Mouse (Mus musculus) heart, postnatal 10 days (tissue): Measurements from ENCODE around the gene Olfr1410. TPM values are rescaled to one million over a fixed set of nuclear protein-coding genes. Genes with fewer than 3 reads are reported as not detected.

Experiments
- DNase-seq, 2 experiments: peaks; one replicate each; pipeline ENCODE4 v3.0.0; 2021
- intact Hi-C: fragments of 180-260 bp; cut with DNase I; formaldehyde crosslinking; loops from one replicate; pipeline ENCODE4 v1.15.1; 2025
- total RNA-seq, 2 experiments: library from RNA; stranded (reverse); gene quantifications; 2 replicates each; pipeline ENCODE4 v1.2.3; 2021

Olfr1410 gene
- not detected for total RNA-seq

DNA sequence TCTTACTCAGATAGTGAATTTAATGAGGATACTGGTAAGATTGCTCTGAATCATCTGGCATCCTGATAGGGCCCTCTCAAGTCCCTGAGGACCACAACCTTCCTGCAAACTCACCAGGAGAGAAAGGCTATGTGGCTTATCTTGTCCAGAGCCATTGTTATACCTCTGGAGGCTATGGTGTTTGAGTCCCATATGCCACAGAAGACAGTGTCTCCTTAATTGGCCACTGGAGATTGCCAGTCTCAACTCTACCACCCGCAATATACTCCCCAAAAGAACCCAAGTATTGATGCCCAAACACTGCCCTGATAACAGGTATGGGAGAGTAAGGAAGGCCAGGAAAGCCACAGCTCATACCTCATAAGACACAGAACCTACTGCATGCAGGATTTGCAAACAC lies at the start of gene Olfr1410:
Olfr1410 (plus strand) TSS at position 301 of the 400 bp plus-strand sequence.
- no peak for DNase-seq
- intact Hi-C loops = no loop called here

GRCm38 (mm10) chr1:92571022-92571421 lies 34.6 kb upstream of the Olfr1410 start, which contains the start of gene Olfr1413:
Gene Olfr1413 (plus strand): TSS chr1:92571322.
- intact Hi-C loops = no loop called here
- no peak for DNase-seq

GRCm38 (mm10) chr1:92585479-92585878 lies 20.1 kb upstream of the Olfr1410 start, which contains the start of gene Olfr1412:
Gene Olfr1412 (plus strand): TSS chr1:92585779.
- DNase-seq = no peak
- intact Hi-C loops = no loop called here

GRCm38 (mm10) chr1:92594111-92594510 lies 11.5 kb upstream of the Olfr1410 start, which contains the start of gene Olfr1411:
Gene Olfr1411 (plus strand): TSS chr1:92594411.
- intact Hi-C loops = no loop called here
- DNase-seq = no peak

DNA sequence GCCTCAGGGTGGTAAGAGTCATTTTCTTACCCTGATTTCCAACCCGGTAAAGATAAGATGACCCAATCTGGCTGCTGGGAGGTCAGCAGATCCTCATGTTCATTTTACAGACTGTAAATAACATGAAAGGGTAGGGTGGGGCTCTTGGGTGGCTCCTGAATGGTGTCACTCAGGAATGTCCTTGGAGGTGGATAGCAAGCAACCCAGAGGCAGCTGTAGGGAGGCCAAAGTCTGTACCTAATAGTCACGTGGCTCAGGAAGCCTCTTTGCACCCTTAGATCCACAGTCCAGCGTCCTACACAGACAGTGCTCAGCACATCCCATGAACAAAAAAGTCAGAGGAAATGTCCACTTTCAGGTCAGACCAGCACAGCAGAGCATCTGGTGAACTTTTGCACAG lies 9.6 kb upstream of the Olfr1410 start:
- DNase-seq = no peak
- intact Hi-C loops = no loop called here

GRCm38 (mm10) chr1:92607711-92608110 lies 2.1 kb downstream of the Olfr1410 start:
- DNase-seq = no peak
- intact Hi-C loops = no loop called here

DNA sequence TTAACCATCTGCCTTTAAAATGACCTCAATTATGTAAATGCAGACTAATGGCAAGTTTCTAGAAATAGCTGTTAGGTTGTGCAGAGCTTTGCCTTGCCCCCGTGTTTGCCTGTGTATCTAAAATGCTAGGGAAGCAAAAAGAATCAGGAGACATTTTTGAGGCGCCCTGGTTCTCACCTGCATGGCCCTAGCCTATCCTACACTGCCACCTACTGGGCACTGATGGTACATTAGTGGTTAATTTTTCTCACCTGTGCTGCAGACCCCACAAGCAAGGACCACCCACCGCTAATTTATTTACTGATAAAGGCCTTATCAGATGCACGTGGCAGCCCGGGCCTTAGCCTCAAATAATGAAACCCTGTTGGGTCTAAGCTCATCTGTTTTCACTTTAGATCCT lies 5.4 kb downstream of the Olfr1410 start:
- intact Hi-C loops = loop anchor here (5.0 to 10.0 kb wide), 2 partner anchors 649 to 696 kb away; no protein-coding TSS in a partner anchor
- DNase-seq = peak; percentile 42 to 68

DNA sequence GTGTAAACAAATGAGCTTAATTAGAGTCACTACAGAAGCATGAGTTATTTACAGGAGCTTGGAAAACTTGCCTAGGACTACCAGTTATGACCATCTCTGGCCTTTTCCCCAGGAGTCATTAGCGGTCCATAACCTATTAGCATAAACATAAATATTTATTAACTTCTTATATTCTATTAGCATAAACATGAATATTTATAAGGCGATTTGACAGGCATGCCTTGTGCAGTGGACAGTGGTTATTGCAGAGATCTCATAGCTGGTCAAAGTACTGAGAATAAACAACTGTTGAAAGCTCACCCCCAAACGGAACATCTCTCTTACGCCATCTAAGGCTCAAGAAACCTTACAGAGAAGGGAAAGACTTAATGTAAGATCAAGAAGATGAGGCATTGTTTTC lies 7.6 kb downstream of the Olfr1410 start:
- intact Hi-C loops = loop anchor here (5.0 to 10.0 kb wide), 2 partner anchors 651 to 698 kb away; no protein-coding TSS in a partner anchor

DNA sequence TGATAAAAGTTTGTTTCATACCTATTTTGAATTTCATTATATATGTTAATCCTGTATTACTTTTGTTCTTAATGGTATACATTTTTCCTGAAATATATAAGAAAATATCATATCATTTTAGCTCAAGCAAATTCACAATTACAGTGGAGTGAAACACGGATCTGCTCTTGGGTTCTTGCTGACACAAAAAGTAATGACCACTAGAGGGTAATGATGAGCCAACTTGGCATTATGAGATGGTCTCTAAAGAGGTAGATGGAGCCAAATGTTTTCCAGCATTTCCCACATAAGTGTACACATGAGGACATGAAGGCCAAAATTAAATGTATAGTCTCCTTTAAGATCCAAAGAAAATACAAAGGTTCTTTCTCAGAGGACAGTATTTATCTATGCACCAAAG lies 8.9 kb downstream of the Olfr1410 start:
- intact Hi-C loops = loop anchor here (2.0 to 10.0 kb wide), 3 partner anchors 32 to 700 kb away; no protein-coding TSS in a partner anchor
- peak; percentile 23 to 30 for DNase-seq

More for the DNA sequence above, 7.6 kb downstream of the Olfr1410 start:
- DNase-seq = no peak

- intact Hi-C loops = loop anchor here (10.0 kb wide), 1 partner anchor 701 kb away; no protein-coding TSS in a partner anchor
- DNase-seq = no peak
Measured at GRCm38 (mm10) chr1:92616046-92616445, 10.5 kb downstream of the Olfr1410 start.

DNA sequence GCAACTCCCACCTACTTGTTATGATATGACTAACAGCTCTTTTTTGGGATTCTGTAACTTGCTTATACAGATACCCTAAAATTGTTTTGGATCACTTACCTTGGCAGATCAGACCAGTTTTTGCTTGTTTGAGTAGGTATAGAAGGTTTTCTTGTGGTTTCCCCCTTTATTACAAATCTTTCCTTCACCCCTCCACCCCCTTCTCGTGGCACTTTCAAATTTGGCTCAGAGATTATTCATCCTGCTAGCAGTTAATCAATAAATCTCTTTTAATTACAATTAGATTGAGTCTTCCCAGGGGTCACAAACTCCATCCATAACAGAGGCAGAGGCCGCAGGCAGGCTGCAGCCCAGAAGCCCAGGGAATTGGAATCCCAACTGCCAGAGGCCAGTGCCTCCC lies 11.9 kb downstream of the Olfr1410 start, which contains the start of gene Olfr12:
Olfr12 (plus strand) TSS at position 301 of the 400 bp plus-strand sequence.
- intact Hi-C loops = loop anchor here (10.0 kb wide), 1 partner anchor 703 kb away; no protein-coding TSS in a partner anchor

DNA sequence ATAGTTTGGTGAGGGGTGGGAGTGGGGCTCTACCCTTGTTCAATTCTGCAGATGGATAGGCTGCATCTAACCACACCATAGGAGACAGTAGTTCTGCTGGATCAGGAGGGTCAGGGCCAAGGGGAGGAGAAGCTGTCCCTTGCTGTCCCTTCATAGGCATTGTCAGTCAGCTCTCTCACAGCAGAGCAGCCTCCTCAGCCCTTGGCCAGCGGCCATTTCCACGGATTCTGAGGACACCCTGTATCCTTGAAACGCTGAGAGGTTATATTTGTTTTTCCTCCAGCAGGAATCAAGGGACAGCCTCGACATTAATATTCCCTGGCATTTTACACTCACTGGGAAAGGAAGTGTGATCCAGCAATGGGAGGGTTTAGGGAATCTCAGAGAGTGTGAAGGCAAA lies 12.8 kb downstream of the Olfr1410 start:
- DNase-seq = no peak
- intact Hi-C loops = loop anchor here (10.0 kb wide), 1 partner anchor 704 kb away; no protein-coding TSS in a partner anchor

More for the DNA sequence above, 11.9 kb downstream of the Olfr1410 start, which contains the start of gene Olfr12:
- DNase-seq = no peak

- intact Hi-C loops = no loop called here
- no peak for DNase-seq
Measured at GRCm38 (mm10) chr1:92628227-92628626, 22.6 kb downstream of the Olfr1410 start.

- DNase-seq = no peak
Measured at GRCm38 (mm10) chr1:92632196-92632595, 26.6 kb downstream of the Olfr1410 start.

GRCm38 (mm10) chr1:92632948-92633347 lies 27.4 kb downstream of the Olfr1410 start:
- intact Hi-C loops = no loop called here
- DNase-seq = no peak

More at GRCm38 (mm10) chr1:92632196-92632595, 26.6 kb downstream of the Olfr1410 start:
- intact Hi-C loops = no loop called here

GRCm38 (mm10) chr1:92633726-92634125 lies 28.1 kb downstream of the Olfr1410 start:
- intact Hi-C loops = no loop called here
- DNase-seq = no peak

GRCm38 (mm10) chr1:92634569-92634968 lies 29.0 kb downstream of the Olfr1410 start:
- DNase-seq = no peak
- intact Hi-C loops = no loop called here

GRCm38 (mm10) chr1:92634976-92635599 lies 29.5 kb downstream of the Olfr1410 start:
- DNase-seq = no peak
- intact Hi-C loops = no loop called here

- DNase-seq = no peak
Measured at GRCm38 (mm10) chr1:92636015-92636414, 30.4 kb downstream of the Olfr1410 start.

GRCm38 (mm10) chr1:92636676-92637075 lies 31.1 kb downstream of the Olfr1410 start:
- intact Hi-C loops = no loop called here
- no peak for DNase-seq

More at GRCm38 (mm10) chr1:92636015-92636414, 30.4 kb downstream of the Olfr1410 start:
- intact Hi-C loops = no loop called here

- DNase-seq = no peak
- intact Hi-C loops = no loop called here
Measured at GRCm38 (mm10) chr1:92637501-92638172, 32.1 kb downstream of the Olfr1410 start.
